Mouse (Mus musculus): ENCODE measurements around the gene Sptssa. TPM values are rescaled to one million over a fixed set of nuclear protein-coding genes. Genes with fewer than 3 reads are reported as not detected.
"Not testable (repeated sequence)": the region's sequence is repeated elsewhere in the genome, so short reads cannot be mapped to it uniquely, and the experiment has no call there.

Gene Sptssa
- 80.5 and 124 TPM in 2 replicates for polyA plus RNA-seq (2012; rRNA removed)

DNA sequence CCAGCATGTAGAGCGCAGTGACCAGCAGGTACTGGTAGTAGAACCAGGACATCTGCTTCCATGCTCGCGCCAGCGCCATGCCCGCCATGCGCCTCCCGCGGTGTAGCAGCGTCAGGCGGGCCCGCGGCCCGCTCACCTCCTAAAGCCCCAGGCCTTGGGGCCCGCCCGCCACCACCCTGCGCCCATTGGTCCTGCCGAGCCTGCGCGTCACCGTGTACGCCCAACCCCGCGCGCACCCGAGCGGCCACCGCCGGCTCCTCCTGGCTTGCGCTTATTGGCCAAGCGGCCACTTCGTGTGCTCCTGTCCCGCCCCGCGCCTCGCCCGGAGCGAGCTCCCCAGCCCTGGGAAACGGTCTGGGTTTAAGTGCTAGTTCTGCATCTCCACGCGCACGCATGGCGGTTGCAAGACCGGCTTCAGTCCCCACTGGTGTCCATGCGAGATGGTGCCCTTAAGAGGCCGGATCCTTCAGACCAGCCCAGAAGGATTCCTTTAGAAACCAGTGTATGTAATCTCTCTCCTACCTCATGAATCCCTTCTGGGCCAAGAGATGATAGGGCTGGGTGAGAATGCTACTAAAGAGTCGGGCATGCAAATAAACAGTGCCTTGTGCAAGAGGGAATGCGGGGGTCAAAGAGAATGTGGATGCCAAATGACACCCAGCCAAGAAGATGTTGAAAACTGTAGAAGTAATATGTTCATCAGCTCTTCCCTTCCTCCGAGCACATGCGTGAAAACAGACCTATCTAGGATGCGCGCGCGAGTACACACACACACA is at the start of gene Sptssa:
Sptssa (minus strand) TSS at position 178 of the 776 bp plus-strand sequence.
- 9% methylated on average over 53 of the region's 53 CpGs for WGBS
- no peak for DNase-seq (ENCODE audit: low read depth, low spot score)

DNA sequence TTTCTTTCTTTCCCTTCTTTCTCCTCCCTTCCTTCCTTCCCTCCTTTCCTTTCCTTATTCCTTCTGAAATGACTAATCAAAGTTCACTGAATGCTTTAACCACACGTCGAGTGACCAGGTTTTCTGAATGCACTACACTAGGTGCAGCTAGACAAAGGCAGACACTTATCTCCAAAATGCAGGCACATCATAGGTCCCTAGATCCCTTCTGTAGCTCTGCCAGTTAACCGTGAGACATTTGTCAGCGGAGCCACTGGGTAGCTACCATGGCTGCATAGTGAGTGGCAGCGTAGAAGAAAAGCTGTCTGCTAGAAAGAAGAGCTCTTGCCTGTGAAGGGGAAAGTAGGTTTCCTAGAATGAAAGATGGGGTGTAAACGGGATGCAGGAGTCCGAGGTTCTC is 43.0 kb upstream of the Sptssa start:
- DNase-seq (ENCODE audit: low read depth, low spot score), result no peak
- 67% methylated on average over 7 of the region's 7 CpGs for WGBS

DNA sequence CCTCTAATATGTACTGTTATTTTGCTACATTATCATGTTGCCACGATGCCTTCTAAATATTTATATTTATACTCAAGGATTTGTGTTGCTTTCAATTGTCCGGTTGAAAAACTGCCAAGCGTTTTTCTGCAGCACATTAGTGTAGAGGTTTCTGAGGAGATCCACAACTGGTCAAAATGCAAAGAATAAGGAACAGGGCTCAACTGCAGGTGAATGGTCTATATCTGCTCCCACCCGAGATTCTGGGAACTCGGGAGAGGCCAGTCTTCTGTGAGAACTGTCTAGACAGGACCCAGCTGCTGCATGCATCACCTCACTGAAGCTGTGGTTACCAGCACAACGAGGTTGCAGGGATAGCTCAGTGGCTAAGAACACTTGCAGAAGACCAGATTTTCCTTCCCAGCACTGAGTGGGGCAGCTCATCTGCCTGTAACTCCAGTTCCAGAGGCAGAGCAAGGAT is 41.4 kb upstream of the Sptssa start:
- no peak for DNase-seq (ENCODE audit: low read depth, low spot score)
- 31% methylated on average over 6 of the region's 6 CpGs for WGBS

DNA sequence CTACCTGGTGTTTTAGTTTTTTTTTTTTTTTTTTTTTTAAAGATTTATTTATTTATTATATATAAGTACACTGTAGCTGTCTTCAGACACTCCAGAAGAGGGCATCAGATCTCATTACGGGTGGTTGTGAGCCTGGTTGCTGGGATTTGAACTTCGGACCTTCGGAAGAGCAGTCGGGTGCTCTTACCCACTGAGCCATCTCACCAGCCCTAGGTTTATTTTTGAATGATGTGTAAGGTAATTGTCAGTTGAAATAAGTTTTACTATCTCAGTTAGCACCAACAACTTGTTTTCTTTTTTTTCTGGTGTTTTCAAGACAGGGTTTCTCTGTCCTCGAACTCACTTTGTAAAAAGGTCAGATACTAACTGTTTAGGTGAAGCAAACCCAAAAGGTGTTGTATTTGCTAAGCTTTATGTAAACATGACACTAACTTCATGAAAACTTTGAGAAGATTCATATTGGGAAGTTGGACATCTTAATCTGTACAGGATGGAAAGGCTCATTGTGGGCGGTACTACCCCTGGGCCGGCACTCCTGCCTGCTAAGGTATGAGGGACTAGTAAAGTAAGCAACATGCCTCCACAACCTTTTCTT is 40.7 kb upstream of the Sptssa start:
- WGBS, result 4% methylated on average over 7 of the region's 7 CpGs
- no peak for DNase-seq (ENCODE audit: low read depth, low spot score)

DNA sequence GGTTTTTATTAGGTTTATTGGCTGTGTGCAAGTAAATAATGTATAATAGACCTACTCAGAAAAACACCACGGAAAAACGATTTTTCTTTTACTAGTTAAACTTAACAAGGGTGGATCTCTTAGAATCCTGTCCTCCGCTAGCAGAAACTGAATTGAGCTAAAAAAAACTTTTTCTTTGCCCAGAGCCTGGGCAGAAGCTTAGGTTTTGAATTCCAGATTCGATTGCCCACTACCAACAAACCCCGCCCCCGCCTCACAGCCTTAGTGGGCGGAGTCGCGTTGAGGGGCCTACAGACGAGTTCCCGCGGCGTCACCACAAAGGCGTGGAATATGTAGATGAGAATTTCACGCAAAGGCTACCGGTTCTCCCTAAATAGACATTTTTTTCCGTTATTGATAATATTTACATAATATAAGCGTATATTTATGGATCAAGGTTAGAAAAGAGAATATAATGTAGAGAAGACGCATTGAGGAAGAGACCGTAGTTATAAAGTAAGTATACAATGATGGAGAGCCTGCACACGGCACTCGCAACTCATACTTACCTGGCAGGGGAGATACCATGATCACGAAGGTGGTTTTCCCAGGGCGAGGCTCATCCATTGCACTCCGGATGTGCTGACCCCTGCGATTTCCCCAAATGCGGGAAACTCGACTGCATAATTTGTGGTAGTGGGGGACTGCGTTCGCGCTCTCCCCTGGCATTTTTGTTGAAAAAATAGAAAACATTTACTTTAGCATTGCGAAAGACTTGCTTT is 40.0 kb upstream of the Sptssa start:
- WGBS, result under 1% methylated on average over 32 of the region's 32 CpGs
- DNase-seq (ENCODE audit: low read depth, low spot score), result peak; percentile 84

DNA sequence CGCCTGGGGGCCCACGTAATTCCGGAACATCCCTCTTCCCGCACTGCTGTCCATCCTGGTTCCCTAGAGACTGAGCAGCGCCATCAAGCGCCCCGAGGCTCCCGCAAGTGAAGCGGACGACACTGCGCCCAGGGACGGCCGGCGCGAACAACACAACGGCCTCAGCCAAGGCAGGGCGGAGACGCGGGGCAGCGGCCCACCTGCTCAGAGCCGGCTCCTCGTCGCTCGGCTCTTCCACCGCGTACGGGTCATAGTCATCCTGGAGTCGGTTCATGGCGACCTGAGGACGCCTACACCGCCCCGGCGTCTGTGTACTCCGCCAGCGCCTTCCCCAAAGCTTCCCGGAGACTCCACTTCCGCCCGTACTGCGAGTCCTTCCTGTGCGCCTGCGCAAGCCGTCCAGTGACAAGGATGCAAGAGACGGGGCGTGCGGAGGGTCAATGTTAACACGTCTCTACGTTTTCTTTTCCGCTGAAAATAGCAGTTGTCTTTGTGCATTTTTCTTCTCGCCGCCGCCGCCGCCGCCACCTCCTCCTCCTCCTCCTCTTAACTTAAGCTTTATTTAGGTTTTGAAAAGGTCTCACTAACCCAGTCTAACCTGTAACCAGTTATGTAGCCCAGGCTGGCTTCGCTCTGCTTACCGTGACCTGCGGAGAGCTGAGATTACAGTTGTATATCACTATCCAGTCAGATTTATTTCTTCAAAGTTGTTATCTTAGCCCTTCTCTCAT is 39.3 kb upstream of the Sptssa start, which contains the start of gene Eapp:
Eapp (minus strand) TSS at position 387 of the 731 bp plus-strand sequence.
- DNase-seq (ENCODE audit: low read depth, low spot score), result peak; percentile 88
- under 1% methylated on average over 57 of the region's 57 CpGs for WGBS

DNA sequence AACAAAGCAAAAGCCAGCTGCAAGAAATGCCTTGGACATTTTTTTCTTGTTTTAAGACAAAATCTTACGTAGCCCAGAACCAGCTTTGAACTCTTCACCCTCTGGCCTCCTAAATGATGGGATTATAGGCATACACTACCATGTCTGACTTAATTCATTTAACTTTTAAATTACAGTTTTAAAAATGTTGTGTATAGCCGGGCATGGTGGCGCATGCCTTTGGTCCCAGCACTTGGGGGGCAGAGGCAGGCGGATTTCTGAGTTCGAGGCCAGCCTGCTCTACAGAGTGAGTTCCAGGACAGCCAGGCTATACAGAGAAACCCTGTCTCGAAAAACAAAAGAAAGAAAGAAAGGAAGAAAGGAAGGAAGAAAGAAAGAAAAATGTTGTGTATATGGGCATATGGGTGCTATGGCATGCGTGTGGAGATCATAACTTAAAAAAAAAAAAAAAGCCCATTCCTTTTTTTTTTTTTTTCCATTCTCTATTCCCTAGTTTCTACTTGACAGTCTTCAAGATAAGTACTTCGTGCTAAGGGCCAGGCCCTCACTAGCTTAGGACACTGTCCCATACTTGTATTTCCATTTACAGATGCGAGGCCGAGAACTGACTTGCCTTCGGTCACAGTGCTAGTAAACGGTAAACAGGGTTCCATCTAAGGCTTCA is 38.6 kb upstream of the Sptssa start:
- 31% methylated on average over 12 of the region's 12 CpGs for WGBS
- DNase-seq (ENCODE audit: low read depth, low spot score), result no peak

DNA sequence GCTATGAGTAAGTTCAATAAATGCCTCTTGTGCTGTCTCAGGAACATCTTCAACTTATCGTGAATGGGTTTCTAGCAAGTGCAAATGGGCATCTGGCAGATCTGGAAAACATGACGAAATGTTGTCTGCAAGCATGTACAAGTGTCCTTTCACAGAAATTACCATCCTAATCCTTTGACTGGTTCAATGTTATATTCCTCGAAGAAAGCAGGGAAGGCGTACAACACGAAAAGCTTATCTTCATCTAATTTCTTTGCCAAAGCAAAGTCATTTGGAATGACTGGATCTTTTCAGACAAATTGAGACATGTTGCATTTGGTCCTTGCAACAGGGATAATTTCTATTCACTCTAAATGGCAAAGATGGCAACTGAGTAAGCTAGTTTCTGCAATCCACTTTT is 32.7 kb upstream of the Sptssa start:
- DNase-seq (ENCODE audit: low read depth, low spot score), result no peak

DNA sequence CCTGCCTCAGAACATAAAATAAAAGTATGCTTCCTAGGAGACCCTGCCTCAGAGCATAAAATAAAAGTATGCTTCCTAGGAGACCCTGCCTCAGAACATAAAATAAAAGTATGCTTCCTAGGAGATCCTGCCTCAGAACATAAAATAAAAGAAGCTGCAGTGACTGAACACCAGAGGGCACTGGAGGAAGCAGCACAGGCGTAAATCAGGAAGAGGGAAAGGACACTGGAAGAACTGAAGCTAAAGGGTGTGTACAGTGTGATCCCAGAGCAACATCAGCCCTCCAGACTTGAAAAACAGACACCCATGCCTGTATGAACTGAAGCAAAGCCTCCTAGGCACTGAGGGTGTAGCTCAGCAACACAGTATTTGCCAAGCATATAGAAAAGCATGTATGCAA is 26.8 kb upstream of the Sptssa start:
- 13% methylated on average over 1 of the region's 1 CpGs for WGBS

More for the DNA sequence above, 32.7 kb upstream of the Sptssa start:
- WGBS, result 92% methylated on average over 5 of the region's 5 CpGs

DNA sequence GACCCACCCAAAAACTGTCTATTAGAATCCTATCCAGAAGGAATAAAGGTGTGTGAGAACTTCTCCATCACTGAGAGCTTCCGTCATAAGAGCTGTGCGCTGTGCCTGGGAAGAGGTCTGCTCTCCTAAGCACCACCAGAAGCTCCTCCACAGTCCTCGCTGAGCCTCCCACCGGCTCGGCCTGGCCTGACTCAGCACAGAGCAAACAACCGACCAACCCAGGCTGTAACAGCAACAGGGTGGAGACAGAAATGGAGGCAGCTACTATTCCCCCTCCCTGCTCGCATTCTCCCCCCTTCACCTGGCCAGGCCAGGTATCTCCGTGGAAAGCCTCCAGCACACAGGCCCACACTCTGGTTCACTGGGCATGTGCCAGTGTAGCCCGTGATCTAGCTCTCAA is 20.3 kb upstream of the Sptssa start:
- WGBS, result 88% methylated on average over 9 of the region's 9 CpGs

More for the DNA sequence above, 26.8 kb upstream of the Sptssa start:
- DNase-seq (ENCODE audit: low read depth, low spot score), result no peak

DNA sequence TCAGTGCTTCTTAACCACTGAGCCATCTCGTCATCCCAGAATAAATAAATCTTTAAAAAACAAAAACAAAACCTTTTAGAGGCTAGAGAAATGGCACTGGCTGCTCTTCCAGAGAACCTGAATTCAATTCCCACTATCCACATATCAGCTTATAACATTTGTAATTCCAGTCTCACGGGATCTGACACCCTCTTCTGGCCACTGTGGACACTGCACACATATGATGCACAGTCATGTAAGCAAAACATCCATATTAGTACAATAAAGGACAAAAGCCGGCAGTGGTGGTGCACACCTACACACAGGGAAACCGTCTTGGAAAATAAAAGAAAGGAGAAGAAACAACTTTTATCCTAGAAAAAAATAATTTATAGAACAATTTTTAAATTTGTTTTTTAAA is 19.0 kb upstream of the Sptssa start:
- no peak for DNase-seq (ENCODE audit: low read depth, low spot score)
- WGBS, result 97% methylated on average over 4 of the region's 4 CpGs

More for the DNA sequence above, 20.3 kb upstream of the Sptssa start:
- DNase-seq (ENCODE audit: low read depth, low spot score), result no peak

DNA sequence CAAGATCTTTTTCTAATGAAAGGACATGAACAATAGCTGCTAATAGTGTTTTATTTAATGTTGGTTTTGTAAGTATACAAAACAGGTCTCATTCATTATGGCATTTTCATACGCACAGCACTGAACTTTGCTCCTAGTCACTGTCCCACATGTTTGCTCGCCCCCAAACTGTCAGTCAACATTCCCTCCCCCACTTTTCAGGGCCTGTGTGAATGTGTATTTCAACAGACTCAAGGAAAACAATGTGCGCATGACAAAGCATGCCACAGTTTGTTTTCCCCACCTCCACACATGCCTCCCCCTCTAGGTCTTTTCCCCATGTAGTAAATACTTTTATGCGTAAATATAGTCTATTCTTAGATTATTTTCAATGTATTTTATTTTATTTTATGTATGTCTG is 14.9 kb upstream of the Sptssa start:
- no peak for DNase-seq (ENCODE audit: low read depth, low spot score)
- 71% methylated on average over 4 of the region's 4 CpGs for WGBS

DNA sequence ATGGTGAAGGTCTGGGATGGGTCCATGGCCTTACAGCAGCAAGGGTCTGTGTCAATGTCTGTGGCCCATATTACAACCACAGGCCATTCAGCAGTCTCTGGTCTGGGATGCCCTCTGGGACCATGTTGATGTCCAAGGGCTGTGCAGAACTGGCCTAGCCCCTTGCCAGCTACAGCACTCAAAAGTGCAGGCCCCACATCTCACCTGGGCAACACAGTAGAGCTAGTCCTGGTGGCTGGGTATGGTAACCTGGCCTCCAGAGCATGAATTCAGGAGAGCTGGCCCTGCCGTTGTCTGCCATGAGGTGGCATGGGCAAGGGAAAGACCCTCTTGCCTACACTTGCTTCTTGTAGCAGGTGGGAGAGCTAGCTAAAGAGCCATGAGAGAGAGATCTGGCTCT is 11.8 kb upstream of the Sptssa start:
- 100% methylated on average over 1 of the region's 1 CpGs for WGBS
- no peak for DNase-seq (ENCODE audit: low read depth, low spot score)

DNA sequence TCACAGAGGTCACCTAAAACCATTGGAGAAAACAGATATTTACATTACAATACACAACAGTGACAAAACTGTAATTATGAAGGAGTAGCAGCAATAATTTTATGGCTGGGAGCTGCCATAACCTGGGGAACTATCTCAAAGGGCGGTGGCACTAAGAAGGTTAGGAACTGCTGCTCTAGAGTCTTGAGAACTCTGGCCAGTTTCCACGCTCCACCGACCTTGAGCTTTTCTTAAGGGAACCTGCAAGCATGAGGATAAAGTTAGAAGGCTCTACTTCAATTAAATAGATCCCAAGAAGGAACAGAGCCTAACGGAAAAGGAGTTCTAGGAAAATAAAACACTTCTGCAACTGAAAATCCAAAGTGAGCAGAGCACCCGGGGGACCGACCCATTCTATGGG is 9.2 kb upstream of the Sptssa start:
- 39% methylated on average over 6 of the region's 6 CpGs for WGBS
- no peak for DNase-seq (ENCODE audit: low read depth, low spot score)

DNA sequence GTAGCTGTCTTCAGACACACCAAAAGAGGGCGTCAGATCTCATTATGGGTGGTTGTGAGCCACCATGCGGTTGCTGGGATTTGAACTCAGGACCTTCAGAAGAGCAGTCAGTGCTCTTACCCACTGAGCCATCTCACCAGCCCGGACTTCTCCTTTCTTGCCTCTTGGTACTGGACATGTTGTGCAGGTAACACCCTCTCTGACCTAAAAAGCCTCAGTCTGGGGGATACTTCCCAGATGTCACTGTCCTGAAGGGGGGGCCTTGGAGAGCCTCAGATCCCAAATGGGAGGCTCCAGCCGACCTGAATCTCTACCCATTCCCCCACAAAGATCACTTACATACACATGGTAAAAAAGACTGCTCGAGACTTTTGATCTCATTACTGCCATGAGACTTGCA is 5.1 kb upstream of the Sptssa start:
- DNase-seq (ENCODE audit: low read depth, low spot score), result not testable (repeated sequence)
- 84% methylated on average over 5 of the region's 5 CpGs for WGBS

DNA sequence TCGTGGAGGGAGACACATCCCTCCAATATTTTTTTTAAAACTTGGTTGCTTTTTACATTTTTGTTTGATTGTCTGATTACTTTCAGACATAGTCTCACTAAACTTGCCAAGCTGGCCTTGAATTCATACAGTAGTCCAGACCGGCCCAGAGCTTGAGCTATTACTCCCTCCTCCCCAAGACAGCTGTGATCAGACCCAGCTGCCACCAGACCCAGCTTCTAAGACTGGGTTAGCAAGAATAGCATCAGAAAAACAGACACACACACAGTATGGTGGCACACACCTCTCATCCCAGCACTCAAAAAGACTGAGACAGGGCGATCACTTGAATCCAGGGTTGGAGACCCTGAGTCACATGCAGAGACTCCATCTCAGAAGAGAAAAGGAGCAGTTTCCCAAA is 3.5 kb upstream of the Sptssa start:
- WGBS, result 51% methylated on average over 3 of the region's 3 CpGs
- no peak for DNase-seq (ENCODE audit: low read depth, low spot score)

DNA sequence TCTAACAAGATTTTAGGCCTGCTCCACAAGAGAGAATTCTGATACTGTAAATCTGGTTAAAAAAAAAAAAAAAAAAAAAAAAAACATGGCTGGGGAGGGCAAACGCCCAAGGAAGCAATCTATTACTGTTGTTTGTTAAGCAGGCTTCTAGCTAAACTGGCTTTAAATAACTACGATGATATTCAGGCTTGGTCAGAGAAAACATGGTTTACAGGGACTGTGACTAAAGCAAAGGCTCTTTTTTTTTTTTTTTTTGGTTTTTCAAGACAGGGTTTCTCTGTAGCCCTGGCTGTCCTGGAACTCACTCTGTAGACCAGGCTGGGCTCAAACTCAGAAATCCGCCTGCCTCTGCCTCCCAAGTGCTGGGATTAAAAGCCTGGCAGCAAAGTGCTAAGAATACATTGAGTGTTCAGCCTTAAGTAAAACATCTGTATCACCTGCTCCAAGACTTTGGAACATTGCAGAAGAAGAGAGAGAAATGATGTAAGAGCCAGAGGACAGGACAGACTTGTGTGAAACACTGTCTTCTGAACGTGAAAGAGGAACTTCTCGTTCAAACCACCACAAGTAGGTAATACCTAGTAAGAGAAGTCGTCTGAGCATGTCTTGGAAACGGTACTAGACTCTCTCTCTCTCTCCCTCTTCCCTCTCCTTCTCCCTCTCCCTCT is 2.2 kb upstream of the Sptssa start:
- no peak for DNase-seq (ENCODE audit: low read depth, low spot score)
- 43% methylated on average over 7 of the region's 7 CpGs for WGBS

DNA sequence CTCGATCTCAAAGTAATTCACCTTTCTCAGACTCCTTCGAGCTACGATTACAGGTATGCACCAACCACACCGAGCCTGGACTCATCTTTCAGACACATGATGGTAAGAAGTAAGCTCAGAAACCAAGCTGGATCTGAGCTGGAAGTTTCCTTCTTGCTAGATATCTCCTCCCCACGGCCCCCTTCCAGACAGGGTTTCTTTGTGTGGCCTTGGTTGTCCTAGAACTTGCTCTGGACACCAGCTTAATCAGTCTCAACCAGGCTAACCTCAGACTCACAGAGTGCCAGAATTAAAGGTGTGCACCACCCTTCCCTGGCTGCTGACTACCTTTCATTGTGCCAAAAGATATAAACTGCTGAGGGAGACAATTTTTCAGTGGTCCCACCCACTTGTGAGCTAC is 1.6 kb upstream of the Sptssa start:
- WGBS, result 90% methylated on average over 5 of the region's 5 CpGs

DNA sequence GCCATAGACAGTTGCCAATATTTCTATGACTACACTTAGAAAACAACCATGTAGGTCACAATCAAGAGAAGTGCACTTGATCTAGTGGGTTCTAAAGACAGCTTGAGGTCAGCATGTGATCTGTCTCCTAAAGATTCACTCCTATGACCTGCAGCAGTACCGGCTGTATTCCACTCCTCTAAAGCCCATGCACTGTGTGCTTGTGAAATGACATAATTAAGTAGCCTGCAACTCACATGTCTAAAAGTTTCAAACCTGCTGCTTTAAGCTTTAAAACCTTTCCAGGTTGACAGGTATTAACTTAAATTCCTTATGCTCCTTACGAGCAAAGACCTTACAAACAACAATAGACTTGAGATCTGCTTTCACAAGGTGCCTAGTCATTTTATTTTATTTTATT is 853 bp upstream of the Sptssa start:
- WGBS, result 60% methylated on average over 2 of the region's 2 CpGs

More for the DNA sequence above, 1.6 kb upstream of the Sptssa start:
- DNase-seq (ENCODE audit: low read depth, low spot score), result no peak

More for the DNA sequence above, 853 bp upstream of the Sptssa start:
- no peak for DNase-seq (ENCODE audit: low read depth, low spot score)
